Mouse (Mus musculus) lung, adult 2 months (tissue): ENCODE measurements around the gene Wt1. TPM values are rescaled to one million over a fixed set of nuclear protein-coding genes. Genes with fewer than 3 reads are reported as not detected.

Experiments used
- DNase-seq: peaks from one replicate; pipeline ENCODE4 v3.0.0; 2022
- H3K4me1 ChIP-seq: fragments of 200-500 bp; 2 replicates; pipeline ENCODE4 v1.6.1; 2011; ENCODE audit warnings: low read length; ENCODE audit not compliant: control insufficient read depth, insufficient read depth
- H3K4me3 ChIP-seq: fragments of 200-500 bp; replicated peaks from 2 replicates; pipeline ENCODE3; 2011; ENCODE audit warnings: low read depth, mild to moderate bottlenecking, control low read depth, low read length; ENCODE audit errors: extremely low read depth
- CTCF ChIP-seq: fragments of 200-500 bp; IDR thresholded peaks from 2 replicates; pipeline ENCODE4 v1.5.1; 2011; ENCODE audit warnings: mild to moderate bottlenecking, low read length, control low read depth; ENCODE audit not compliant: insufficient read depth
- POLR2A ChIP-seq: fragments of 200-500 bp; IDR thresholded peaks from 2 replicates; pipeline ENCODE4 v1.6.1; 2011; ENCODE audit warnings: low read depth, mild to moderate bottlenecking, control low read depth, low read length, borderline replicate concordance; ENCODE audit errors: extremely low read depth
- WGBS: fragments of 180-500 bp; shearing (Covaris S2); methylation state at CpG from one replicate; pipeline ENCODE4 v1.1.7; 2018; 5-methylcytosine and 5-hydroxymethylcytosine counted together
- polyA plus RNA-seq: library from polyadenylated mRNA; depleted of rRNA; stranded (reverse); fragments of >200 nt; gene quantifications from 2 replicates; pipeline ENCODE4 v1.2.3, GENCODE M21; 2012

Wt1 gene
- polyA plus RNA-seq, 1 experiment: 4.9 TPM

DNA sequence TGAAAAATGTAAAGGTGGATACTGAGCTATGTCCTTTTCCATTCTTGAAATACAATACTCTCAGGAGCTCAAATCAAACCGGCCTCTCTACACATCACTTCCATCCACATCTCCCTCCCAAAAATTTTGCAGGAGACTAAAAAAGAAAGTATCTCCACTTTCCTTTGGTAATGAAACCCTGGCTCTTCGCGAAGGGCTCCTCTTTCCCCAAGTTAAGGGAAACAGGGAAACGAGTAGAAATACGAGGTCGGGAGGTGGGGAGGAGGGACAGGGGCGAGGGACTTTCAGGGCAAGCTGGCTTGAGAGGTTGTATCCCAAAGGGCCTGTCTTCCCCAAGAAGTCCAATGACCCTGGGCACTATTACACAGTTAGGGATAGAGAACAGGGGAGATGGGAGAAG is 1.9 kb upstream of the Wt1 start:
- DNase-seq: no peak
- Histone ChIP-seq H3K4me1 (peaks cover 4% of the 10 kb centered on the region; the same call in 1 of the 2 replicates), H3K4me3 (no peak overlapping the region)
- 5% methylated on average over 7 of the region's 7 CpGs for WGBS
- TF ChIP-seq POLR2A: no peak
- no peak for TF ChIP-seq CTCF

DNA sequence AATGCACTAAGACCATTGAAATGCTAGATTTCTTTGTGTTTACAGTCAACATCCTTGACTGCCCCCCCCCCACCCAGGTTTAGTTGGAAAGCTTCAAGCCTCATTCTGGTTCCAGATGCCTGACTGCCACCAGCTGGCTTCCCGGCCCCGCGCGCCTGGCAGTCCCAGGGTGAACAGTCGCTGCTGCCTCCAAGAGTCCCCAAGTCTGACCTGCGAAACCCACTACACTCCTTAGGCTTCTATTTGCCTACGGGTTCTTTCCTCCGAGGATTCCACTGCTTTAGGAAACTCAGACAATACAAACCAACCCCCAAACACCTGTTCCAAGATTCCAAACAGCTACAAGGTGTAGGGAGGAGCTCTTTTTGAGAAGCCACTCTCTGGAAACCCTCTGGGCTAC is 1.1 kb upstream of the Wt1 start:
- 4% methylated on average over 8 of the region's 8 CpGs for WGBS
- TF ChIP-seq CTCF: no peak
- no peak for TF ChIP-seq POLR2A
- H3K4me1 ChIP-seq: peaks cover 4% of the 10 kb centered on the region; the same call in 1 of the 2 replicates
- no peak for DNase-seq
- no peak overlapping the region for H3K4me3 ChIP-seq

DNA sequence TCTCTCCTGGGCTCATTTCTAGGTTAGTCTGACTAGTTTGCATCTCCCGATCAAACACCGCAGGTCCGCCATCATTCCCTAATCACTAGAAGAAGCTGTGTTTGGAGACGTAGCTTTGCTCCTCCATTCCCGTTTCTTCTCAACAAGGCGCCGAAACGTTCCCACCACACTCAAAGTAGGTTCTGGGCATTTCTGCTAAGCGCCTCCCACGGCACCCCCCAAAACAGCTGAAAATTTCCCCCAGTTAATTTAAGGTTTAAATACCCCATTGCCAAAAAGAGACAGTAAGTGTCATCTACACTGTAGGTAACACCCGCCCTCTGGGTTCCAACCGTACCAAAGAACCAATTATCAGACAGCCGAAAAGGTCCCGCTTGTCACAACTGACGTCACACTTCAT is 688 bp upstream of the Wt1 start:
- H3K4me3 ChIP-seq: no peak overlapping the region
- TF ChIP-seq POLR2A (no peak), CTCF (no peak)
- DNase-seq: no peak
- 10% methylated on average over 15 of the region's 15 CpGs for WGBS
- peaks cover 4% of the 10 kb centered on the region; the same call in 1 of the 2 replicates for H3K4me1 ChIP-seq

DNA sequence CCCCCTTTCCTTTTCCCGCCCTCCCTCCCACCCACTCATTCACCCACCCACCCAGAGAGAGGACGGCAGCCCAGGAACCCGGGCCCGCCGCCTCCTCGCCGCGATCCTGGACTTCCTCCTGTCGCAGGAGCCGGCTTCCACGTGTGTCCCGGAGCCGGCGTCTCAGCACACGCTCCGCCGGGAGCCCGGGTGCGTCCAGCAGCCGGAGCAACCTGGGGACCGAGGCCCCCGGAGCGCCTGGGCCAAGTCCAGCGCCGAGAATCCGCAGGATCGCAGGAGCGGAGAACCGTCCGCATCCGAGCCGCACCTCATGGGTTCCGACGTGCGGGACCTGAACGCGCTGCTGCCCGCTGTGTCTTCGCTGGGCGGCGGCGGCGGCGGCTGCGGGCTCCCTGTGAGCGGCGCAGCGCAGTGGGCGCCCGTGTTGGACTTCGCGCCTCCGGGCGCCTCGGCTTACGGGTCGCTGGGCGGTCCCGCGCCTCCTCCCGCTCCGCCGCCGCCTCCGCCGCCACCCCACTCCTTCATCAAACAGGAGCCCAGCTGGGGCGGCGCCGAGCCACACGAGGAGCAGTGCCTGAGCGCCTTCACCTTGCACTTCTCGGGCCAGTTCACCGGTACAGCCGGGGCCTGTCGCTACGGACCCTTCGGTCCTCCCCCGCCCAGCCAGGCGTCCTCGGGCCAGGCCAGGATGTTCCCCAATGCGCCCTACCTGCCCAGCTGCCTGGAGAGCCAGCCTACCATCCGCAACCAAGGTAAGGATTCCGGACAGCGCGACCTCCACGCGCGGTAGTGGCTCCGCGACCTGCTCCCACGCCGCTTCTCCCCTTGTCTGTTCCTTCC is 582 bp downstream of the Wt1 start:
- no peak for TF ChIP-seq POLR2A
- no peak for TF ChIP-seq CTCF
- Histone ChIP-seq H3K4me1 (peaks cover 4% of the 10 kb centered on the region; the same call in 1 of the 2 replicates), H3K4me3 (no peak overlapping the region)
- DNase-seq: no peak
- 3% methylated on average over 81 of the region's 92 CpGs for WGBS

DNA sequence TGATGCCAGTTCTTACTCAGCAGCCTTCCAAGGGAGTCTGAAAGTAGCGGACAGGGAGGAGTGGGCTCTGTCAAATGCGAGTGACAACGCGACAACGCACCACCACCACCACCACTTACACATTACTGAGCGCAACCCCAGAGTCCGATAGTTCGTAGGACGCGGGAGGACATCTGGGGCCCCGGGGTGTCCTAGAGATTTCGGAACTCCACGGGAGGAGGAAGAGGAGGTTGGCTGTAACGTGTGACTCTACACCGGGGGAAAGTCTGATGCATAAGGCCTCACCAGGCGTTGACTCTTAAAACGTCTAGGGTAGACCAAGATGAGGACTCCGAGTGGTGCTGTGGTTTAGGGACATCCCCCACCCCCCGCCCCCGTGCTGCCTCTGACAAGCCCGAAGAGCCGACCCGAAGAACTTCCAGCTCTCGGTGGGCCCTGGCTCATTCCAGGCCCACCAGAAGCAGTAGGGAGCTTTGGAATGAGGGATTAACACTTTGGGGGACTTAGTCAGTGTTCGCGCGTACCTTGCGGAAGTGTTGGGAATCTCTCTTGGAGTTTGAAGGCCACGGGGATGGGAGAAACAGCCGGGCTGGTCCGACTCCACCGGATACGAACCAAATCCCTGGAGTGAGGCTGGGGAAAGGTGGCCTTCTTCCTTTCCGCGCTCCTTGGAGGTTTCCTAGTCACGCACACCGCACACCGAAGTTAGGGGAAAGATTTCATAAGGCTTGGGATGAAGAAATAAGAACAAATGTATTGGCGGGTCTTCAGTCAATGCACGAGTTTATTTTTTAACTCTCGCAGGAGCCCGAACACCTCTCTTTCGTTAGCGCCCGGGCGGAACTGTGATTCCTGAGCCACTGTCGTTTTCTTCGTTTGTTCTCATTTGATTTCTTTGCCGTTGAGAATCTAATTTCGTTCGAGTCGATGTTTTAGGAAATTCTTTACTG is 1.5 kb downstream of the Wt1 start:
- 5% methylated on average over 52 of the region's 52 CpGs for WGBS

DNA sequence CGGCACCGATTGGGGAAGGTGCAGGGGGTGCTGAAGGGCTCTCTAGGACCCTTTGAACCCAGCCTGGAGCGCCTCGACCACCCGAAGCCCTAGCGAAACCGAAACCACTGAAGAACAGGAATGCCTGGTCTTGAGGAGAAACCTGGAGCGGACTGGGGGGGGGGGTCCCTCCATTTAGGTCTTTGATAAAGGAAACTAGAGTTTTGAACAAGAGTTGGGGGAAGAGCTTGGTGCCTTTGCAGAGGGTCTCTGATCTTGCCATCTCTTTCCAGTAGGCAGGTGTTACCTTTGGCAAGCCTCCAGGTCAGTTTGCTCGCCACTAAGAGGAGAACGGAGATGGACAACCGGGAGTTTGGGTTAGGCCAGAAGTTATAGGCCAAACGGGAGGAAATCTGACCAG is 2.2 kb downstream of the Wt1 start:
- Histone ChIP-seq H3K4me3 (no peak overlapping the region), H3K4me1 (peaks cover 4% of the 10 kb centered on the region; the same call in 1 of the 2 replicates)
- DNase-seq: no peak
- TF ChIP-seq CTCF: no peak
- no peak for TF ChIP-seq POLR2A
- 14% methylated on average over 12 of the region's 12 CpGs for WGBS

More for the DNA sequence above, 1.5 kb downstream of the Wt1 start:
- TF ChIP-seq POLR2A: no peak
- no peak for TF ChIP-seq CTCF
- Histone ChIP-seq H3K4me1 (peaks cover 4% of the 10 kb centered on the region; the same call in 1 of the 2 replicates), H3K4me3 (no peak overlapping the region)
- DNase-seq: no peak

DNA sequence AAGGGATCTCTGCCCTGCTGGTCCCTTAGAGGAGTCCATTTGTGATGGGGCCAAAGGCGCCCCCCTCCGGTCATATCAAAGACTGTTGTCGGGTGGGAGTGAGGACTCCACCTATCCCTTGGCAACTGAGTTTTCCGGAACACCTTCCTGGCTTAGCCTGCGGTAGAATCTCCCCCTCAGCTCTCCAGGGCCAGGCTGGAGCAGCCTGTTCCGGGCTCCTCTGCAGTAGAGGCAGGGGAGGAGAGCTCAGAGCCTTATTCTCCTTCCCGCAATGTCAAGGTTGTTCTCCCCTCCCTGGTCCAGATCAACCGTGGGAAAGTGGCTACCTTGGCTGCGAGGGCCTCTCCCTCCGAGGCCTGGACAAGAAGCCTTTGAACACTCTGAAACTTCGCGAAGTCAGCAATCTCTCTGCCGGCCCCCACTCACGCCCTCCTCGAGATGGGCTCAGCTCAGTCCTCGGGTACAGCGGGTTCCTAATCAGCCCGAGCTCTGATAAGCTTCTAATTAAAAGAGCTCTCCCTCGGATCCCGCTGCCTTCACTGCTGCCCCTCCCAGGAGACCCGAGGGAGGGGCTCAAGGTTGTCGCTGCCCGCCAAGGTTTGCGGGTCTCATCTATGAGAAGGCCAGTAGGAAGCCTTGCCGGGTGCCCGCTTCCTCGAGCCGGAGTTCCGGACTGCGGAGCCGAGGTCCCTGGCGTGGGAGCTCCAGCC is 4.2 kb downstream of the Wt1 start:
- Histone ChIP-seq H3K4me1 (peaks cover 4% of the 10 kb centered on the region; the same call in 1 of the 2 replicates), H3K4me3 (no peak overlapping the region)
- WGBS: 7% methylated on average over 32 of the region's 32 CpGs
- no peak for DNase-seq
- TF ChIP-seq POLR2A: no peak

DNA sequence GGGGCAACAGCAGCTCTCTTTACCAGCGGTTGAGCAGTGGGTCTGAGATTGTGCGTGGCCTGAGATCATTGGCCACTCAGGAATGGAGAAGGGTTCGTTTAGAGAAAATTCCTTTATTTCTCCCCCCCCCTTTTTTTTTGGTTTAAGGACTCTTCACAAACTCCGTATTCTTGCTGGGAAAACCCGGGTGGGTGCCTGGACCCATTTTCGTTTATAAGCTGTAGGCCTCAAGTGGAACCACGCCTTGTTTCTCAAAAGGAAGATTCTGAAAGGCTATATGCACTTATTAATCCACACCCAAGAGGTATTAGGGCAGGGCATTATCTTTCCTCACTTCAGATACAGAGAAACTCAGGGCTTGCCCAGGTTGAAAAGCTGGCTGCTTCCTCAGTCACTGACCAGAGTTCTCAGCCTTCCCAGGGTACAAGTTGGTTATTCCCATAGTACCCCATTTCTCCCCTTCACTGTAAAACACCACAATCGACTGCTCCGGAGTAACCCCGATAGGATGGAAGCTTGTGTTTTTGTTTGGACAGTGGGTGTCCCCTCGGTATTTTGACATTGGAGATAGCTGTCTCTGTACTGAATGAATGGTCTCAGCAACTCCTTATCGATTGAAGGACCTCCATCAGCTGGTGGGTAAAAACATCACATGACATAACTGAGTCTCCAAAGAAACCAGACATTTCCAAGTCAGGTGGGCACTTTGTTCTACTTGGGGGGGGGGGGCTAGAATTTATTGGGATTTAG is 4.9 kb downstream of the Wt1 start:
- TF ChIP-seq CTCF: no peak
- TF ChIP-seq POLR2A: no peak
- 17% methylated on average over 12 of the region's 12 CpGs for WGBS
- peaks cover 4% of the 10 kb centered on the region; the same call in 1 of the 2 replicates for H3K4me1 ChIP-seq
- DNase-seq: no peak
- H3K4me3 ChIP-seq: no peak overlapping the region
